Mouse (Mus musculus): ENCODE data around the gene Smurf1.

DNA sequence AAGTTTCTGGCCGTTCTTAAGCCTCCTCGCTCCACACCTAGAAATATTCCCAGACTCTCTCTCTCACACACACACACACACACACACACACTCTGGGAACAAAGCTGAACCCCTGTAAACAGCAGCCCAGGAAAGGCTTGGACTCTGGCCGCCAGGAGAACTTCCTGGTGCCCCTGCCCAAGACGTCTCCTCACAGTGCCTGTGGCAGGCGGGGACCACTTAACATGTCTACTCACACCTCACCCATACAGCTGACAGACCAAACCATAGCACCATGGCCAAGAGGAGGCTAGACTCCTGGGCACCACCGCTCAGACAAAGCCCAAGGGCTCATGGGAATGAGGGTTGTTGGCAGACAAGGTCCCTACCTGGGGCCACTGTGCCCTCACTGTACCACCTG lies 22.3 kb downstream of the Smurf1 start:
- TF ChIP-seq CTCF (IDR thresholded peaks at IDR 0.05; ENCODE audit: extremely low read depth, insufficient read depth, insufficient read length, insufficient replicate concordance) (no peak), POLR2A (IDR thresholded peaks at IDR 0.05; ENCODE audit: low read depth, low read length) (no peak)

Measured in spleen, adult 2 months (tissue).